Mouse (Mus musculus): ENCODE measurements around the gene Tusc2. TPM values are rescaled to one million over a fixed set of nuclear protein-coding genes. Genes with fewer than 3 reads are reported as not detected.
"Not testable (repeated sequence)": the region's sequence is repeated elsewhere in the genome, so short reads cannot be mapped to it uniquely, and the experiment has no call there.

Gene Tusc2
- polyA plus RNA-seq, 1 experiment from 2014 or later = 96.7 TPM

- Histone ChIP-seq H3K4me1 (peaks cover 41% of the 10 kb centered on the region), H3K36me3 (peaks cover 35% of the 10 kb centered on the region), H3K27ac (replicated peaks) (0 out of 2 replicates have a peak overlapping the region, but pooled peaks have one; percentile 87), H3K9ac (replicated peaks) (peak overlapping the region; percentile 81), H3K27me3 (peaks cover 23% of the 10 kb centered on the region), H3K4me3 (peak overlapping the region; percentile 84), H3K4me2 (replicated peaks) (peak overlapping the region; percentile 90), H3K9me3 (no peaks in the 10 kb centered on the region)
- no peak for ATAC-seq (replicated peaks)
- WGBS = 30% methylated on average over 2 of the region's 2 CpGs
Measured at GRCm38 (mm10) chr9:107555701-107556100, 7.4 kb upstream of the Tusc2 start.

- Histone ChIP-seq H3K36me3 (peaks cover 41% of the 10 kb centered on the region), H3K4me1 (peaks cover 37% of the 10 kb centered on the region), H3K9me3 (no peaks in the 10 kb centered on the region), H3K4me3 (0 out of 2 replicates have a peak overlapping the region, but pooled peaks have one; percentile 84), H3K9ac (replicated peaks) (no peak overlapping the region), H3K27me3 (peaks cover 18% of the 10 kb centered on the region), H3K4me2 (replicated peaks) (0 out of 2 replicates have a peak overlapping the region, but pooled peaks have one; percentile 90), H3K27ac (replicated peaks) (no peak overlapping the region)
- WGBS = 81% methylated on average over 3 of the region's 3 CpGs
- no peak for ATAC-seq (replicated peaks)
Measured at GRCm38 (mm10) chr9:107556346-107556745, 6.7 kb upstream of the Tusc2 start.

- Histone ChIP-seq H3K4me1 (peaks cover 43% of the 10 kb centered on the region), H3K36me3 (peaks cover 32% of the 10 kb centered on the region)
- H3K9ac ChIP-seq (replicated peaks); H3K4me2 ChIP-seq (replicated peaks); H3K9me3 ChIP-seq; H3K27ac ChIP-seq (replicated peaks); ATAC-seq (replicated peaks); H3K4me3 ChIP-seq; H3K27me3 ChIP-seq: not testable (repeated sequence)
- 45% methylated on average over 5 of the region's 5 CpGs for WGBS
Measured at GRCm38 (mm10) chr9:107565556-107565955, 2.5 kb downstream of the Tusc2 start.

GRCm38 (mm10) chr9:107566041-107566709 is 3.1 kb downstream of the Tusc2 start:
- peaks cover 32% of the 10 kb centered on the region for H3K36me3 ChIP-seq
- no peak for ATAC-seq (replicated peaks)
- 0 out of 2 replicates have a peak overlapping the region, but pooled peaks have one; percentile 9 for H3K27ac ChIP-seq (replicated peaks)
- H3K9me3 ChIP-seq = no peaks in the 10 kb centered on the region
- H3K4me1 ChIP-seq = peaks cover 49% of the 10 kb centered on the region
- WGBS = 57% methylated on average over 15 of the region's 15 CpGs
- H3K4me2 ChIP-seq (replicated peaks) = no peak overlapping the region
- no peak overlapping the region for H3K9ac ChIP-seq (replicated peaks)
- no peak overlapping the region for H3K4me3 ChIP-seq
- H3K27me3 ChIP-seq = no peaks in the 10 kb centered on the region

- no peak for ATAC-seq (replicated peaks)
- no peak overlapping the region for H3K4me3 ChIP-seq
- peaks cover 56% of the 10 kb centered on the region for H3K4me1 ChIP-seq
- peaks cover 31% of the 10 kb centered on the region for H3K36me3 ChIP-seq
- no peak overlapping the region for H3K4me2 ChIP-seq (replicated peaks)
- no peaks in the 10 kb centered on the region for H3K27me3 ChIP-seq
- H3K9me3 ChIP-seq = no peaks in the 10 kb centered on the region
- H3K9ac ChIP-seq (replicated peaks) = no peak overlapping the region
- 0 out of 2 replicates have a peak overlapping the region, but pooled peaks have one; percentile 9 for H3K27ac ChIP-seq (replicated peaks)
- WGBS = 75% methylated on average over 3 of the region's 3 CpGs
Measured at GRCm38 (mm10) chr9:107566855-107567254, 3.8 kb downstream of the Tusc2 start.

GRCm38 (mm10) chr9:107567702-107568319 is 4.8 kb downstream of the Tusc2 start, which contains the start of gene Hyal2:
Gene Hyal2 (plus strand): TSS chr9:107567945.
- H3K4me1 ChIP-seq = peaks cover 58% of the 10 kb centered on the region
- H3K9me3 ChIP-seq = no peaks in the 10 kb centered on the region
- H3K4me3 ChIP-seq = peak within 1 kb of the TSS; percentile 83
- peak within 1 kb of the TSS; percentile 82 for H3K4me2 ChIP-seq (replicated peaks)
- H3K27me3 ChIP-seq = no peaks in the 10 kb centered on the region
- WGBS = 5% methylated on average over 18 of the region's 18 CpGs
- peaks cover 39% of the 10 kb centered on the region for H3K36me3 ChIP-seq
- H3K9ac ChIP-seq (replicated peaks) = peak within 1 kb of the TSS; percentile 75
- peak within 1 kb of the TSS; percentile 92 for H3K27ac ChIP-seq (replicated peaks)
- ATAC-seq (replicated peaks) = no peak

GRCm38 (mm10) chr9:107568331-107569261 is 5.5 kb downstream of the Tusc2 start:
- Histone ChIP-seq H3K4me1 (peaks cover 55% of the 10 kb centered on the region), H3K9ac (replicated peaks) (peak overlapping the region; percentile 75), H3K27ac (replicated peaks) (peak overlapping the region; percentile 92), H3K4me3 (peak overlapping the region; percentile 83), H3K4me2 (replicated peaks) (peak overlapping the region; percentile 82), H3K9me3 (no peaks in the 10 kb centered on the region), H3K27me3 (no peaks in the 10 kb centered on the region), H3K36me3 (peaks cover 46% of the 10 kb centered on the region)
- peak; percentile 90 for ATAC-seq (replicated peaks)
- under 1% methylated on average over 41 of the region's 41 CpGs for WGBS

- Histone ChIP-seq H3K4me1 (peaks cover 48% of the 10 kb centered on the region), H3K36me3 (peaks cover 49% of the 10 kb centered on the region), H3K4me3 (peak overlapping the region; percentile 83), H3K9me3 (no peaks in the 10 kb centered on the region), H3K27me3 (no peaks in the 10 kb centered on the region), H3K27ac (replicated peaks) (peak overlapping the region; percentile 92), H3K4me2 (replicated peaks) (peak overlapping the region; percentile 82), H3K9ac (replicated peaks) (peak overlapping the region; percentile 75)
- WGBS = under 1% methylated on average over 23 of the region's 23 CpGs
- peak; percentile 17; the same call in 1 of the 2 replicates for ATAC-seq (replicated peaks)
Measured at GRCm38 (mm10) chr9:107569270-107569669, 6.2 kb downstream of the Tusc2 start.

GRCm38 (mm10) chr9:107570016-107570415 is 7.0 kb downstream of the Tusc2 start:
- ATAC-seq (replicated peaks) = no peak
- Histone ChIP-seq H3K4me2 (replicated peaks) (peak overlapping the region; percentile 82), H3K36me3 (peaks cover 49% of the 10 kb centered on the region), H3K9ac (replicated peaks) (peak overlapping the region; percentile 75), H3K4me3 (peak overlapping the region; percentile 83), H3K27ac (replicated peaks) (peak overlapping the region; percentile 92), H3K27me3 (no peaks in the 10 kb centered on the region), H3K9me3 (no peaks in the 10 kb centered on the region), H3K4me1 (peaks cover 45% of the 10 kb centered on the region)
- WGBS = 38% methylated on average over 13 of the region's 13 CpGs

GRCm38 (mm10) chr9:107570845-107571244 is 7.8 kb downstream of the Tusc2 start:
- 93% methylated on average over 21 of the region's 21 CpGs for WGBS
- 0 out of 2 replicates have a peak overlapping the region, but pooled peaks have one; percentile 5 for H3K9ac ChIP-seq (replicated peaks)
- peaks cover 43% of the 10 kb centered on the region for H3K4me1 ChIP-seq
- H3K9me3 ChIP-seq = no peaks in the 10 kb centered on the region
- H3K4me3 ChIP-seq = peak overlapping the region; percentile 83
- H3K27me3 ChIP-seq = no peaks in the 10 kb centered on the region
- peak overlapping the region; percentile 82 for H3K4me2 ChIP-seq (replicated peaks)
- peaks cover 43% of the 10 kb centered on the region for H3K36me3 ChIP-seq
- ATAC-seq (replicated peaks) = no peak
- H3K27ac ChIP-seq (replicated peaks) = no peak overlapping the region

GRCm38 (mm10) chr9:107571534-107572326 is 8.7 kb downstream of the Tusc2 start:
- WGBS = 92% methylated on average over 22 of the region's 22 CpGs
- no peak overlapping the region for H3K4me3 ChIP-seq
- no peak overlapping the region for H3K9ac ChIP-seq (replicated peaks)

More at GRCm38 (mm10) chr9:107571534-107572326, 8.7 kb downstream of the Tusc2 start:
- ATAC-seq (replicated peaks) = no peak
- Histone ChIP-seq H3K9me3 (no peaks in the 10 kb centered on the region), H3K4me2 (replicated peaks) (peak overlapping the region; percentile 82), H3K36me3 (peaks cover 41% of the 10 kb centered on the region), H3K27me3 (no peaks in the 10 kb centered on the region), H3K4me1 (peaks cover 44% of the 10 kb centered on the region), H3K27ac (replicated peaks) (no peak overlapping the region)

Data from forebrain, embryonic 15.5 days (tissue).